Mouse (Mus musculus): ENCODE measurements around the gene Sart3. TPM values are rescaled to one million over a fixed set of nuclear protein-coding genes. Genes with fewer than 3 reads are reported as not detected.
"Not testable (repeated sequence)": the region's sequence is repeated elsewhere in the genome, so short reads cannot be mapped to it uniquely, and the experiment has no call there.

The Sart3 gene
- total RNA-seq, 1 experiment, result 78.0 TPM

DNA sequence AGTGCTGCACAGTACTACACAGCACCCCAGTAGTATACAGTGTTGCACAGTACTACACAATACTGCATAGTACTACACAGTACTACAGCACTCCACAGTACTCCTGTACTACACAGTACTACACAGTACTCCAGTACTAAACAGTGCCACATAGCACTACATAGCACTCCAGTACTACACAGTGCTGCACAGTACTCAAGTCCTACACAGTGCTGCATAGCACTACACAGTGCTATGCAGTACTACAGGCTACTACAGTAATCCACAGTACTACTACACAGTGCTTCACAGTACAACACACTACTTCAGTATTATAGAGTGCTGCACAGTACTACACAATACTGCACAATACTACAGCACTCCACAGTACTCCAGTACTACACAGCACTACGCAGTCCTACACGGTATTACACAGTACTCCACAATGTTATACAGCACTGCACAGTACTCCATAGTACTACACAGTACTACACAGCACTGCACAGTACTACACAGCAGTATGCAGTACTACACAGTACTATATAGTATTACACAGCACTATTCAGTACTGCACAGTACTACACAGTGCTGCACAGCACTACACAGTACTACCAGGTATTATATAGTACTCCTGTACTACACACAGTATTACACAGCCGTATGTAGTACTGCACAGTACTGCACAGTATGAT lies 7.9 kb upstream of the Sart3 start:
- TF ChIP-seq HCFC1 (IDR thresholded peaks at IDR 0.05; ENCODE audit: borderline replicate concordance, insufficient read depth, low read length) (no peak), ZC3H11A (IDR thresholded peaks at IDR 0.05; ENCODE audit: borderline replicate concordance, low read depth, low read length) (no peak), MAFK (IDR thresholded peaks at IDR 0.05; ENCODE audit: insufficient read depth, low read depth, low read length) (no peak), ZNF384 (IDR thresholded peaks at IDR 0.05; ENCODE audit: low read depth, low read length) (no peak), CHD2 (IDR thresholded peaks at IDR 0.05; ENCODE audit: low read depth, low read length) (no peak)
- H3K27ac ChIP-seq (ENCODE audit: insufficient read depth, low read depth, low read length, poor library complexity, severe bottlenecking), result no peak overlapping the region
- H3K4me3 ChIP-seq (ENCODE audit: insufficient read depth in 1 of 2, low read depth in 1 of 2, low read length in 2 of 2, poor library complexity in 1 of 2, severe bottlenecking in 1 of 2), result no peak overlapping the region
- in situ Hi-C loops (cut with MboI; ENCODE audit: low sequenced_read_pairs in 2 of 2, unreplicated experiment in 2 of 2), result no loop called here
- H3K9ac ChIP-seq (ENCODE audit: insufficient read depth, low read depth, low read length, poor library complexity, severe bottlenecking), result no peak overlapping the region
- H3K9me3 ChIP-seq (ENCODE audit: control insufficient read depth, insufficient read depth, low read depth, low read length), result no peaks in the 10 kb centered on the region
- H3K4me1 ChIP-seq (ENCODE audit: control insufficient read depth in 2 of 2, insufficient read depth in 2 of 2, low read length in 2 of 2, poor library complexity in 1 of 2), result no peaks in the 10 kb centered on the region
- H3K36me3 ChIP-seq (ENCODE audit: control insufficient read depth, insufficient read depth, low read length, poor library complexity, severe bottlenecking), result peaks cover 13% of the 10 kb centered on the region
- DNase-seq (ENCODE audit: low read depth, low spot score), result no peak

DNA sequence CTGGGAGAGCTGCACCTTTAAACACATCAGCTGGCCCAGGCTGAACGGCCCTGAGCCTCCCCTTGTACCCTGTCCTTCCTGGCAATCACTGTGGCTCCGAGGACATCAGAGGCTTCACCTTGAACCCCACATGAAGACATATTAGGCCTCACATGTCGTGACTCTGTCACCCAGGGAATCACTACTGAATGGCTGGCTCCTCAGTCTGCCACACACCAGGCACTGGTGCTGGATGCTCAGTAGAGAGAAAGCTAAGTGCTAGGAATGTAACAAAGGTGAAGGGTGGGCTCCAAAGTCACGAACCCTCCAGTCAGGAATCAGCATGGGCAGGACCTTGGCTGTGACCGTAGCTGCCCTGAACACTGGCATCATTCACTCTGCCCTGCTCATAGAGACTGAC lies 7.3 kb upstream of the Sart3 start:
- peaks cover 19% of the 10 kb centered on the region for H3K36me3 ChIP-seq (ENCODE audit: control insufficient read depth, insufficient read depth, low read length, poor library complexity, severe bottlenecking)
- in situ Hi-C loops (cut with MboI; ENCODE audit: low sequenced_read_pairs in 2 of 2, unreplicated experiment in 2 of 2), result loop anchor here in 1 of 2 experiments (5.0 kb wide), 1 partner anchor 33 kb away; no protein-coding TSS in a partner anchor
- H3K9me3 ChIP-seq (ENCODE audit: control insufficient read depth, insufficient read depth, low read depth, low read length), result no peaks in the 10 kb centered on the region
- TF ChIP-seq MAFK (IDR thresholded peaks at IDR 0.05; ENCODE audit: insufficient read depth, low read depth, low read length), result no peak
- TF ChIP-seq ZC3H11A (IDR thresholded peaks at IDR 0.05; ENCODE audit: borderline replicate concordance, low read depth, low read length), result no peak
- TF ChIP-seq HCFC1 (IDR thresholded peaks at IDR 0.05; ENCODE audit: borderline replicate concordance, insufficient read depth, low read length), result no peak
- no peak for TF ChIP-seq CHD2 (IDR thresholded peaks at IDR 0.05; ENCODE audit: low read depth, low read length)
- TF ChIP-seq ZNF384 (IDR thresholded peaks at IDR 0.05; ENCODE audit: low read depth, low read length), result no peak
- H3K9ac ChIP-seq (ENCODE audit: insufficient read depth, low read depth, low read length, poor library complexity, severe bottlenecking), result no peak overlapping the region
- H3K4me3 ChIP-seq (ENCODE audit: insufficient read depth in 1 of 2, low read depth in 1 of 2, low read length in 2 of 2, poor library complexity in 1 of 2, severe bottlenecking in 1 of 2), result no peak overlapping the region
- no peaks in the 10 kb centered on the region for H3K4me1 ChIP-seq (ENCODE audit: control insufficient read depth in 2 of 2, insufficient read depth in 2 of 2, low read length in 2 of 2, poor library complexity in 1 of 2)
- H3K27ac ChIP-seq (ENCODE audit: insufficient read depth, low read depth, low read length, poor library complexity, severe bottlenecking), result no peak overlapping the region
- no peak for DNase-seq (ENCODE audit: low read depth, low spot score)

DNA sequence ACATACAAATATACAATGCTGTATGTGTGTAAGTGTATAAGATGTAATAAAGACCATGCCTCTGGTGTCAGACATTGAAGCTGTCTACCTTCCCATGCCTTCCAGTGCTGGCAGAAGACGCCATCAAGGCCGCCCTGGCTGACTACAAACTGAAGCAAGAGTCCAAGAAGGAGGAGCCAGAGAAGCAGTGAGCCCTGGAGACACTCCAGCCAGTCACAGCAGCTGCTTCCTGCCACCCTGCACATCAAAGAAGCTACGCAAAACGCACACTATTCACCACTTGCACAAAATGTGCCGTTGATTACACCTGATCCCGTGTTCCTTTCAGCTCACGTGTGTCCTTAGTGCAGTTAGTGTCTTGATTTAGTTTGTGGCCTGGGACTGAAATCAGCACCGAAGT lies 5.4 kb upstream of the Sart3 start:
- not testable (repeated sequence) for H3K27ac ChIP-seq (ENCODE audit: insufficient read depth, low read depth, low read length, poor library complexity, severe bottlenecking); DNase-seq (ENCODE audit: low read depth, low spot score); H3K4me3 ChIP-seq (ENCODE audit: insufficient read depth in 1 of 2, low read depth in 1 of 2, low read length in 2 of 2, poor library complexity in 1 of 2, severe bottlenecking in 1 of 2); H3K9me3 ChIP-seq (ENCODE audit: control insufficient read depth, insufficient read depth, low read depth, low read length); H3K4me1 ChIP-seq (ENCODE audit: control insufficient read depth in 2 of 2, insufficient read depth in 2 of 2, low read length in 2 of 2, poor library complexity in 1 of 2); H3K9ac ChIP-seq (ENCODE audit: insufficient read depth, low read depth, low read length, poor library complexity, severe bottlenecking)
- H3K36me3 ChIP-seq (ENCODE audit: control insufficient read depth, insufficient read depth, low read length, poor library complexity, severe bottlenecking), result peaks cover 21% of the 10 kb centered on the region
- in situ Hi-C loops (cut with MboI; ENCODE audit: low sequenced_read_pairs in 2 of 2, unreplicated experiment in 2 of 2), result loop anchor here in 1 of 2 experiments (5.0 kb wide), 1 partner anchor 35 kb away; no protein-coding TSS in a partner anchor

DNA sequence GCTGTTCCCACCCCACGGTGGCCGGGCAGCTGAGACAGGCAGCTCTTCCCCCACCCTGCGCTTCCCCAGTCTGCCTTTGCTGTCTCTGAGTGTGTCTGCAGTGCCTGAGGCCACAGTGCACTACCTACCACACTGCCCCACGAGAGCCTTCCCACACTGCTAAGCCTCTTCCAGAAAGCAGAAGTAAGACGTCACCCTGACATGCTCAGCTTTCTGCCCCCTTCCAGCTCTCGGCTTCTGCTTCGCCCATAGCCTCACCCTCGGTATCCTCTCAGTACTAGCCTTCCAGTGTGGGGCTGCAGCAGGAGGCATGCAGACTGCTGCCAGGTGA lies 4.6 kb upstream of the Sart3 start:
- in situ Hi-C loops (cut with MboI; ENCODE audit: low sequenced_read_pairs in 2 of 2, unreplicated experiment in 2 of 2), result loop anchor here in 1 of 2 experiments (5.0 kb wide), 1 partner anchor 35 kb away; no protein-coding TSS in a partner anchor
- Histone ChIP-seq H3K9me3 (ENCODE audit: control insufficient read depth, insufficient read depth, low read depth, low read length) (no peaks in the 10 kb centered on the region), H3K27ac (ENCODE audit: insufficient read depth, low read depth, low read length, poor library complexity, severe bottlenecking) (no peak overlapping the region), H3K4me1 (ENCODE audit: control insufficient read depth in 2 of 2, insufficient read depth in 2 of 2, low read length in 2 of 2, poor library complexity in 1 of 2) (peaks cover 0 to 2% of the 10 kb centered on the region in 2 experiments; a peak in 2 of 4 replicates), H3K36me3 (ENCODE audit: control insufficient read depth, insufficient read depth, low read length, poor library complexity, severe bottlenecking) (peaks cover 21% of the 10 kb centered on the region), H3K4me3 (ENCODE audit: insufficient read depth in 1 of 2, low read depth in 1 of 2, low read length in 2 of 2, poor library complexity in 1 of 2, severe bottlenecking in 1 of 2) (no peak overlapping the region), H3K9ac (ENCODE audit: insufficient read depth, low read depth, low read length, poor library complexity, severe bottlenecking) (no peak overlapping the region)
- no peak for DNase-seq (ENCODE audit: low read depth, low spot score)
- TF ChIP-seq ZC3H11A (IDR thresholded peaks at IDR 0.05; ENCODE audit: borderline replicate concordance, low read depth, low read length) (no peak), CHD2 (IDR thresholded peaks at IDR 0.05; ENCODE audit: low read depth, low read length) (no peak), ZNF384 (IDR thresholded peaks at IDR 0.05; ENCODE audit: low read depth, low read length) (no peak), HCFC1 (IDR thresholded peaks at IDR 0.05; ENCODE audit: borderline replicate concordance, insufficient read depth, low read length) (no peak), MAFK (IDR thresholded peaks at IDR 0.05; ENCODE audit: insufficient read depth, low read depth, low read length) (no peak)

All from ES-E14 (cell line).